Mouse (Mus musculus): ENCODE measurements around the gene Epb41l3. TPM values are rescaled to one million over a fixed set of nuclear protein-coding genes. Genes with fewer than 3 reads are reported as not detected.
"Not testable (repeated sequence)": the region's sequence is repeated elsewhere in the genome, so short reads cannot be mapped to it uniquely, and the experiment has no call there.

The Epb41l3 gene
- polyA plus RNA-seq, 1 experiment from 2014 or later, result 13.2 TPM

DNA sequence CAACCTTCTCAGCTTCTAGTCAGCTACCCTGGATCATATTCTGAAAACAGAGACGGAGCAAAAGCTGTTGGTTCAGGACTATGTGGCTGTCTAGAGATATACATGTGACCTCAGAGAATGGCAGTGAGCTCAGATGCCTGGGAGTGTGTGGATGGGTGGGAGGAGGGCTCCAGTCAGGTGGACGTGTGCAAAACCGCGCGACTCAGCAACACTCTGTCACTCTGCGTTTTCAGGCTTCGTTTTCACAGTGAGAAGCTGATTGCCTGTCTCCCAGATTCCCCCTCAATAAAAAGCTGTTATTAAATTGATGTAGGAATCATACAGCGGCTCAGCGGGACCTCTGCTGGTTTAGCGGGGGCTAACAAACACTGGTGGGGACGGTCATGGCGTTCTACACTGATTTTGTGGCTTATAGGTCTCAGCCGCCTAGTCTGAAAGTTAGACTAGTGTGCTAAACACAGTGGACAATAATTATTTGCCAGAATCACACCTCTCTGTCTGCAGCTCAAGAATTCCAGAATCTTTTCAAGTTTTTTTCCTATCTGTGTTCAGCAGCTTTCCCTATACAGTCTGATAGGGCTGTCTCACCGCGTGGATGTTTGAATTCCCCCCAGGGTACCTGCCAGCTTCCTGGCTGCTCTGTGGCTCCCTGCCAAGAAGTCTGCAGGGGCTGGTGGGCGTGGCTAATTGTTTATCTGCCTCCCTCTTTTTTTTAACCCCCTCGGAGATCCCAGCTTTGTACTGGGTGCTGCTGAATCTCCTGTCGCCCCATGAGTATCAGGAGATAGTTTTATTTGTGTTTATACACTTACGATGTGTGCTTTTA is 45.3 kb downstream of the Epb41l3 start:
- H3K27ac ChIP-seq, result no peak overlapping the region
- H3K4me1 ChIP-seq, result no peaks in the 10 kb centered on the region
- no peaks in the 10 kb centered on the region for H3K9me3 ChIP-seq (replicated peaks)
- ATAC-seq, result no peak; the same call in 1 of the 2 replicates
- H3K9ac ChIP-seq, result no peak overlapping the region
- peaks cover 26% of the 10 kb centered on the region for H3K27me3 ChIP-seq (replicated peaks)
- H3K4me2 ChIP-seq, result peak overlapping the region; percentile 46
- H3K36me3 ChIP-seq, result no peaks in the 10 kb centered on the region
- no peak overlapping the region for H3K4me3 ChIP-seq
- WGBS (ENCODE audit: insufficient replicate concordance), result 10% methylated on average over 19 of the region's 19 CpGs

DNA sequence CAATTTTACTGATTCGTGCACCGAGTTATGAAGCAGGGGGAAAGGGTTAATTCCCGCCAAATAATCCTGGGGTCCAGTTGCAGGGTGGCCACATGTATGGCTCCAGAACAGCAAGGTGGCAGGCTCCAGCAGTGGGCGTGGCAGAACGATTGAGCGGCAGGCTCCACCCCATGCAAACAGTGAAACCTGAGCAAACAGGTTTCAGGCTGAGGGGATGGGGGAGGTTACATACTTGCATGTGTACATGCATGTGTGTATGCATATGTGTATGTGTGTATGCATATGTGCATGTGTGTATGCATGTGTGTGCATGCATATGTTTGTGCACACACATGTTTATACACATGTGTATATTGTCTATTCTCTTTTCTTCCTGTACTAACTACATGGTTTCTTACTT is 46.9 kb downstream of the Epb41l3 start:
- H3K36me3 ChIP-seq; H3K9ac ChIP-seq; H3K4me1 ChIP-seq; H3K9me3 ChIP-seq (replicated peaks); ATAC-seq; H3K4me3 ChIP-seq; H3K27ac ChIP-seq: not testable (repeated sequence)
- 7% methylated on average over 6 of the region's 6 CpGs for WGBS (ENCODE audit: insufficient replicate concordance)
- H3K4me2 ChIP-seq, result peak overlapping the region; percentile 28
- H3K27me3 ChIP-seq (replicated peaks), result peaks cover 26% of the 10 kb centered on the region

GRCm38 (mm10) chr17:69127436-69127835 is 52.0 kb downstream of the Epb41l3 start:
- 70% methylated on average over 7 of the region's 7 CpGs for WGBS (ENCODE audit: insufficient replicate concordance)
- H3K27me3 ChIP-seq (replicated peaks), result peaks cover 6% of the 10 kb centered on the region; the same call in 1 of the 2 replicates
- H3K4me2 ChIP-seq, result no peak overlapping the region
- H3K9me3 ChIP-seq (replicated peaks), result no peaks in the 10 kb centered on the region
- no peak overlapping the region for H3K27ac ChIP-seq
- no peak for ATAC-seq
- no peaks in the 10 kb centered on the region for H3K36me3 ChIP-seq
- H3K4me3 ChIP-seq, result no peak overlapping the region
- H3K9ac ChIP-seq, result no peak overlapping the region
- H3K4me1 ChIP-seq, result no peaks in the 10 kb centered on the region

DNA sequence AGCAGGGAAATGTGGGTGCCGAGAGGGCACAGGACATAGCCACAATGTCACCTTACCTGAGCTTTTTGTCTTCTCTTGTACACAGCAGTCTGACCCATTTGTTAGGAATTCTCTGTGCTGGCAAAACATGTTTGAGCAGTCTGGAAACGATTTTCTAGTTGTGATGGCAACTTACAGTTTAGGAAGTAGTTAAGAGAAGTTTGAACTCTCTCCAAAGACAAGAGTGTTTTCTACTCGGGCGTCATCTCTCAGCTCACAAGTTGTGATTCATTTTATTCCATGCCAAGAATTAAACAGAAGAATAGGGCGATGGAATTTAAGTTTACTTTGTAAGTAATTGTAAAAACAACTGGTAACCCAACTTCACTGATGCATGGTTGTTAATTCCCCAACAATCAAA is 52.5 kb downstream of the Epb41l3 start:
- Histone ChIP-seq H3K4me1 (no peaks in the 10 kb centered on the region), H3K9ac (no peak overlapping the region), H3K36me3 (no peaks in the 10 kb centered on the region), H3K27ac (no peak overlapping the region), H3K4me2 (no peak overlapping the region), H3K4me3 (no peak overlapping the region), H3K9me3 (replicated peaks) (no peaks in the 10 kb centered on the region), H3K27me3 (replicated peaks) (peaks cover under 1% of the 10 kb centered on the region; the same call in 1 of the 2 replicates)
- ATAC-seq, result no peak
- 59% methylated on average over 5 of the region's 5 CpGs for WGBS (ENCODE audit: insufficient replicate concordance)

DNA sequence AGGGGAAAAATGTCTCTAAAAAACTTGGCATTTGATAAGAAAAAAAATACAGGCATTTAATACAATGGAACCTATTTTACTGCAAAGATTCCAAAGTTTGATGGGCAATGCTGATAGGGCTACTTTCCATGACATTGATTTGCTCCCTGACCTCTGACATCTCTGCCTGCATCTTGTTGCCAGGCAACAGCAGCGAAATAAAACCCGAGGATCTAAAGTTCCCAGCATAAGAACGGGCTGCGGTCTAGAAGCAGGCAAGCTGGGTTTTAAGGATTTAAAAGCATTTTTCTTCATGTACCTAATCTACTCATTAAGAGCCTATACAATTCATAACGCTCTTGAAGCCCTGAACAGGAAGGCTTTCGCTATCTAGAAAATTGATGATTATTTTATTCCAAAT is 54.0 kb downstream of the Epb41l3 start:
- Histone ChIP-seq H3K27ac (no peak overlapping the region), H3K27me3 (replicated peaks) (no peaks in the 10 kb centered on the region; the same call in 1 of the 2 replicates), H3K9ac (no peak overlapping the region), H3K9me3 (replicated peaks) (no peaks in the 10 kb centered on the region), H3K4me2 (no peak overlapping the region), H3K4me3 (no peak overlapping the region), H3K4me1 (no peaks in the 10 kb centered on the region), H3K36me3 (no peaks in the 10 kb centered on the region)
- WGBS (ENCODE audit: insufficient replicate concordance), result 58% methylated on average over 6 of the region's 6 CpGs
- ATAC-seq, result no peak

DNA sequence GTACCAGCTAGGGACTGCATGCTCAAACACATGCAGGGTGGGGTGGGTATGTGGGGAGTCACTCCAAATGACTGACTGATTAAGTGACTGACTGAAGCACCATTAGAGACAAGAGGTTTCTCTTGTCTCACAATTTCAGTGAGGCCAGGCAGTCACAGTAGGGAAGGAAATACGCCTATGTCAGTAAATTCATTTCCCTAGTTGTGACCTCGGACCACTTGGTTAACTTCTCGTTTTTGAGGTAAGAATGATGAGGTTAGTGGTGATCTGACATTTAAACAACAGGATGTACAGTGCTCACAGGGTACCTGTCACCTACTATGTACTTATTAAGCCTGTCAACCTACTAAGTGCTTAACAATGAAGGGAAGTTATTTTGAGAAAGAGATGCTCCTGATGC is 67.5 kb downstream of the Epb41l3 start:
- Histone ChIP-seq H3K27ac (no peak overlapping the region), H3K9ac (no peak overlapping the region)
- 31% methylated on average over 3 of the region's 3 CpGs for WGBS (ENCODE audit: insufficient replicate concordance)

DNA sequence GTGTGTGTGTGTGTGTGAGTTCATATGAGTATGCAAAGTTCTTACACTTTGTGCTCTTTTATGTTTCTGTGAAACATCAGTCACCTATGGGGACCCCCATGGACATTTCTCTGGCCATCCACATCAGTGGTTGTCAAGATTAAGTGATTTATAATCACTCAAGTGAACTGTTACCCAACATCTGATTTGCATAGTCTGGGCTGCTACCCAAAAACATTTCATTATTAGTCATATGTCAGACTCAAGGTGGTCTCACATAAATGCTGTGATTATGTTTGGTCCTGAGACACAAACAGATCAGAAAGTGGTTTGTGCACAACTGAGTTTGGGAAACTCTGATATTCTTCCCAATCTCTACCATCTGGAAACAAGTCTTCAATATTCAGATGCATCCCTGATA is 75.3 kb downstream of the Epb41l3 start:
- Histone ChIP-seq H3K4me2 (no peak overlapping the region), H3K9me3 (replicated peaks) (no peaks in the 10 kb centered on the region), H3K4me3 (no peak overlapping the region), H3K27ac (no peak overlapping the region), H3K4me1 (no peaks in the 10 kb centered on the region), H3K27me3 (replicated peaks) (peaks cover 15% of the 10 kb centered on the region; the same call in 1 of the 2 replicates), H3K9ac (no peak overlapping the region), H3K36me3 (no peaks in the 10 kb centered on the region)
- no peak for ATAC-seq

More for the DNA sequence above, 67.5 kb downstream of the Epb41l3 start:
- Histone ChIP-seq H3K9me3 (replicated peaks) (no peaks in the 10 kb centered on the region), H3K27me3 (replicated peaks) (no peaks in the 10 kb centered on the region), H3K4me3 (no peak overlapping the region), H3K4me1 (no peaks in the 10 kb centered on the region), H3K4me2 (no peak overlapping the region), H3K36me3 (no peaks in the 10 kb centered on the region)
- no peak for ATAC-seq

DNA sequence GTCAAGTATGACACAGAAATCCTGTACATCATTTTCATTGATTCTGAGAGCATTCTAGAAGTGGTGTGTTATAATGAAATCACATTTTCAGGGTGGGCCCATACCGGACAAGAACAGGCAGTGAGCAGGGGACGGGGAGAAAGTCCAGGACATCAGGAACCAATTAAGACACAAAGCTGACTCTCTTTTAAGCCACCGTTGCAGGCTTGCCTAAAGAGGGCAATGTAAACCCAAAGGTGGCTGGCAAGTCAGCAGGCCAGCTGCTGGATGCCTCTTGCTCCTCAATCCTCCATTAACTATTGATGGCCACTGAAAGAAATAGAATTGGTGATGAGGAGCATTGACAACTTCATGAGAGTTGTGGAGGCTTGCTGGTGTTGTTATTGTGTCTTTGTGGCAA is 75.8 kb downstream of the Epb41l3 start:
- H3K9me3 ChIP-seq (replicated peaks), result no peaks in the 10 kb centered on the region
- WGBS (ENCODE audit: insufficient replicate concordance), result 36% methylated on average over 3 of the region's 3 CpGs
- no peak overlapping the region for H3K27ac ChIP-seq
- no peak overlapping the region for H3K4me3 ChIP-seq
- H3K4me2 ChIP-seq, result no peak overlapping the region
- no peaks in the 10 kb centered on the region for H3K36me3 ChIP-seq
- ATAC-seq, result no peak
- H3K9ac ChIP-seq, result no peak overlapping the region
- peaks cover 19% of the 10 kb centered on the region for H3K27me3 ChIP-seq (replicated peaks)
- H3K4me1 ChIP-seq, result no peaks in the 10 kb centered on the region

DNA sequence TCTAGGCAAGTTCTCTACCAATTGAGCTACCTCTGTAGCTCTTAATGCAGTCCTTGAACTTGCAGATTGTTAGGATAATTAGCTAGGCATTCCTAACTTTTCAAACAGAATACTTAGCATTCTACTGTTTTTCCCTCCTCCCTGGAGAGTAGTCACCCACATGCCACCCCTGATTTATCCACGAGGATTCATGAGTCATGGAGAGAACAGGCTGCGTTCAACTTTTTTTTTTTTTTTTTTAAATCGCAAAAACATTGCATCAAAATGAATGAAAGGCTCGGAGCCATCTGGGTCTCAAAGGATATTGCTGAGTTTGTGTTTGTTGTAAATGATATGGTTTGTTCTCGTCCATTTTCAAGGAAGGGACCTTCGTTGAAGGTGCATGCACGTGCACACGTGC is 79.6 kb downstream of the Epb41l3 start:
- Histone ChIP-seq H3K4me3 (no peak overlapping the region), H3K9ac (no peak overlapping the region)
- ATAC-seq, result no peak

GRCm38 (mm10) chr17:69156522-69157100 is 81.1 kb downstream of the Epb41l3 start:
- Histone ChIP-seq H3K27ac (0 out of 2 replicates have a peak overlapping the region, but pooled peaks have one; percentile 40), H3K4me3 (peak overlapping the region; percentile 58), H3K9ac (peak overlapping the region; percentile 61), H3K27me3 (replicated peaks) (peaks cover 47% of the 10 kb centered on the region), H3K9me3 (replicated peaks) (no peaks in the 10 kb centered on the region), H3K4me1 (no peaks in the 10 kb centered on the region), H3K4me2 (peak overlapping the region; percentile 65), H3K36me3 (no peaks in the 10 kb centered on the region)
- 1% methylated on average over 51 of the region's 58 CpGs for WGBS (ENCODE audit: insufficient replicate concordance)
- peak; percentile 47 for ATAC-seq

More for the DNA sequence above, 79.6 kb downstream of the Epb41l3 start:
- H3K27ac ChIP-seq, result no peak overlapping the region
- H3K4me2 ChIP-seq, result no peak overlapping the region
- H3K4me1 ChIP-seq, result no peaks in the 10 kb centered on the region
- H3K27me3 ChIP-seq (replicated peaks), result peaks cover 47% of the 10 kb centered on the region
- WGBS (ENCODE audit: insufficient replicate concordance), result 67% methylated on average over 8 of the region's 8 CpGs
- H3K36me3 ChIP-seq, result no peaks in the 10 kb centered on the region
- H3K9me3 ChIP-seq (replicated peaks), result no peaks in the 10 kb centered on the region

GRCm38 (mm10) chr17:69157101-69157808 is 81.8 kb downstream of the Epb41l3 start:
- Histone ChIP-seq H3K36me3 (no peaks in the 10 kb centered on the region), H3K4me2 (peak overlapping the region; percentile 65), H3K4me3 (peak overlapping the region; percentile 58), H3K4me1 (no peaks in the 10 kb centered on the region), H3K9me3 (replicated peaks) (no peaks in the 10 kb centered on the region), H3K27ac (0 out of 2 replicates have a peak overlapping the region, but pooled peaks have one; percentile 40), H3K27me3 (replicated peaks) (peaks cover 47% of the 10 kb centered on the region), H3K9ac (peak overlapping the region; percentile 61)
- ATAC-seq, result peak; percentile 32; the same call in 1 of the 2 replicates
- WGBS (ENCODE audit: insufficient replicate concordance), result 1% methylated on average over 63 of the region's 66 CpGs

- ATAC-seq, result no peak
- Histone ChIP-seq H3K36me3 (no peaks in the 10 kb centered on the region), H3K27ac (no peak overlapping the region), H3K27me3 (replicated peaks) (peaks cover 47% of the 10 kb centered on the region), H3K4me1 (no peaks in the 10 kb centered on the region), H3K9ac (no peak overlapping the region), H3K4me3 (peak overlapping the region; percentile 58), H3K9me3 (replicated peaks) (no peaks in the 10 kb centered on the region), H3K4me2 (peak overlapping the region; percentile 65)
- 16% methylated on average over 11 of the region's 11 CpGs for WGBS (ENCODE audit: insufficient replicate concordance)
Observed at GRCm38 (mm10) chr17:69157809-69158185, 82.3 kb downstream of the Epb41l3 start.

All from liver, embryonic 12.5 days (tissue).